Mouse (Mus musculus) gastrocnemius, postnatal 4 days (tissue): ENCODE results near the gene Ddx1. TPM values are rescaled to one million over a fixed set of nuclear protein-coding genes. Genes with fewer than 3 reads are reported as not detected.
"Not testable (repeated sequence)": the region's sequence is repeated elsewhere in the genome, so short reads cannot be mapped to it uniquely, and the experiment has no call there.

Experiments
- DNase-seq, 2 experiments: peaks; one replicate each; pipeline ENCODE4 v3.0.0; 2021 to 2022; ENCODE audit warnings: low spot score in 2 of 2, mixed read lengths in 2 of 2
- total RNA-seq, 2 experiments: library from RNA; stranded (reverse); gene quantifications; 2 replicates each; pipeline ENCODE4 v1.2.3; 2021

Ddx1 gene
- total RNA-seq, 2 experiments from 2014 or later = 106 to 109 TPM

- no peak for DNase-seq
These were observed 41.9 kb downstream of the Ddx1 start for GRCm38 (mm10) chr12:13207099-13207498.

- DNase-seq = no peak
These were observed 43.3 kb downstream of the Ddx1 start for GRCm38 (mm10) chr12:13205733-13206132.

GRCm38 (mm10) chr12:13202322-13202721, 46.7 kb downstream of the Ddx1 start:
- DNase-seq = no peak

- DNase-seq = no peak
These were observed 48.4 kb downstream of the Ddx1 start for GRCm38 (mm10) chr12:13200576-13200975.

- DNase-seq = no peak
These were observed 49.4 kb downstream of the Ddx1 start for GRCm38 (mm10) chr12:13199338-13200301.

GRCm38 (mm10) chr12:13198157-13198556, 50.9 kb downstream of the Ddx1 start:
- no peak for DNase-seq

- no peak for DNase-seq
These were observed 52.9 kb downstream of the Ddx1 start for GRCm38 (mm10) chr12:13196146-13196545.

GRCm38 (mm10) chr12:13195506-13195905, 53.5 kb downstream of the Ddx1 start:
- DNase-seq = no peak

- DNase-seq = no peak
These were observed 60.8 kb downstream of the Ddx1 start for GRCm38 (mm10) chr12:13188059-13188700.

- DNase-seq = no peak
These were observed 62.8 kb downstream of the Ddx1 start for GRCm38 (mm10) chr12:13186209-13186608.

GRCm38 (mm10) chr12:13184873-13185361, 64.1 kb downstream of the Ddx1 start:
- no peak for DNase-seq

GRCm38 (mm10) chr12:13184136-13184535, 64.9 kb downstream of the Ddx1 start:
- not testable (repeated sequence) for DNase-seq

GRCm38 (mm10) chr12:13182220-13182619, 66.8 kb downstream of the Ddx1 start:
- DNase-seq = no peak

- no peak for DNase-seq
These were observed 67.3 kb downstream of the Ddx1 start for GRCm38 (mm10) chr12:13181721-13182120.

- no peak for DNase-seq
These were observed 68.2 kb downstream of the Ddx1 start for GRCm38 (mm10) chr12:13180715-13181335.

GRCm38 (mm10) chr12:13180332-13180714, 68.7 kb downstream of the Ddx1 start:
- no peak for DNase-seq

- DNase-seq = no peak
These were observed 71.4 kb downstream of the Ddx1 start for GRCm38 (mm10) chr12:13177606-13178005.

- no peak for DNase-seq
These were observed 72.1 kb downstream of the Ddx1 start for GRCm38 (mm10) chr12:13176927-13177326.

- no peak for DNase-seq
These were observed 72.9 kb downstream of the Ddx1 start for GRCm38 (mm10) chr12:13176136-13176535.

GRCm38 (mm10) chr12:13174022-13174421, 75.0 kb downstream of the Ddx1 start:
- DNase-seq = no peak

GRCm38 (mm10) chr12:13168073-13168472, 80.9 kb downstream of the Ddx1 start:
- no peak for DNase-seq

GRCm38 (mm10) chr12:13167116-13167515, 81.9 kb downstream of the Ddx1 start:
- DNase-seq = no peak
